Mouse (Mus musculus): ENCODE measurements around the gene Ciart. TPM values are rescaled to one million over a fixed set of nuclear protein-coding genes. Genes with fewer than 3 reads are reported as not detected.
"Not testable (repeated sequence)": the region's sequence is repeated elsewhere in the genome, so short reads cannot be mapped to it uniquely, and the experiment has no call there.

Gene Ciart
- polyA plus RNA-seq, 1 experiment: 1.7 TPM

DNA sequence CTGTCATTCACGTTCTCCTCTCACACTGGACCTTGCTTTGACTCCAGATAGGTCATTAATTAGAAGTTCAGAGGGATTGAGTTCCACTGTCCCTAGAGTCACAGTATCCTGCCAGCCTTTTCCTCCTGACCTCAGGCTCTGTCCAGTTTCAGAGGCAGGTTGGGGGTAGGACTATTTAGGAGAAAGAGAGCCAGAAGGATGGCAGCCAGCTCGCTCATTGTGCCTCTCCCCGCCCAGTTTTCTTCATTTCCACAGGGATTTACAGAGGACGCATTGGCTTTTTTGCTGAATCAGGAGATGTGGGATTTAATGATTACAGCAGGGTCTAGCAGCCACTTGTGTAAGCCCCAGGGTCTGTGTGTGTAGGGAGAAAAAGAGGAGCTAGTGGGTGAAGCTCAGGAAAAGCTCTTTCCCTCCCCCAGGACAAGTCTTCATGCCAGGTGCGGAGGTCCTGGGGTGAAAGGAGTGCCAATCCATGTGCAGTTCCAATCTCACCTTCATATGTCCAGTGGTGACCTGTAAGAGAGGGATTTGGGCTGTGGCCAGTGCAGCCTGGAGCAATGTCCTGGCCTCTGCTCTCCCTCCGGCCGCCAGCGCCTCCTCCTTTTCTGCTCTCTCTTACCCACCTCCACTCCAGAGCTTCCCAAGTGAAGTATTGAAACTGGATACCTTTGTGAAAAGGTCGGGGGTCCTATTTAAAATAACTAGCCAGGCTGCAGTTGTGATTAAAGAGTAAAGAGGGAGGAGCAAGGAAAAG lies 19.7 kb upstream of the Ciart start:
- no peak overlapping the region for H3K27ac ChIP-seq (ENCODE audit: insufficient read depth, low read depth, low read length)
- peaks cover 10% of the 10 kb centered on the region for H3K4me1 ChIP-seq (ENCODE audit: control insufficient read depth, insufficient read depth, low read length)
- no peak for TF ChIP-seq POLR2A (IDR thresholded peaks at IDR 0.05; ENCODE audit: borderline replicate concordance, low read depth, low read length)
- TF ChIP-seq CTCF (IDR thresholded peaks at IDR 0.05; ENCODE audit: low read depth, low read length): no peak
- H3K4me3 ChIP-seq (ENCODE audit: insufficient read depth, low read length): no peak overlapping the region

DNA sequence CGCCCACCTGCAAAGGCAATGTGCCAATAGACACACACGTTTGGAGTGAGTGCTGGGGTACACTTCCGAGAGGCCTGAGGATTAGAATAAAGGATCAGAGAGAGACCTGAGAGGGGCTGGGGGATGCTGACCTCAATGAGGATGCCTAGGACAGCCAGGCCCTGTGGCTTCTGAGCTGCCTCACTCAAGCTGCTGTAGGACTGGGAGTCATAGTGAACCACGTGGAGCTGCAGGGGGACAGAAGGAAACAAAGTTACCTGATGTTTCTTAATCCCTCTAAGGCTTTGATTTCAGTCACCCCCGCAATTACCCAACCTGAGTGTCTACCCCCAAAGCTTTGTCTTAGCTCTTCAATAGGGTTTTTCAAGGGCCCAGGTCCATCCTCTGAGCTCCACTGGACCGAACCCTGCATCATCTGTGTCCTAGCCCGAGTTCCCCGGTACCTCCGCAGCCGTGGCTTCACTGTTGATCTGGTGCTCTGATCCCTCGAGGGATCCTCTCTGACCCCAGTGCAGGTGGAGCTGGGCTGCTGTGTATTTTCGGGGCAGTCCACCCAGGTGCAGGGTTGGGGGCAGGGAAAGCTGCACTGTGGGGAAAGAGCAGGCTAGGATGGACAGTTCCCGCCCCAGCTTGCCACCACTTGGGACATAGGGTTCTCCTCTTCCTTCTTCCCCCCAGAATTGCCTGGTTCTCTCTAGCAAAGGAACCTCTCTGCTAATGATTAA lies 17.9 kb upstream of the Ciart start:
- H3K27ac ChIP-seq (ENCODE audit: insufficient read depth, low read depth, low read length): no peak overlapping the region
- peaks cover 1% of the 10 kb centered on the region for H3K4me1 ChIP-seq (ENCODE audit: control insufficient read depth, insufficient read depth, low read length)
- no peak overlapping the region for H3K4me3 ChIP-seq (ENCODE audit: insufficient read depth, low read length)
- no peak for TF ChIP-seq POLR2A (IDR thresholded peaks at IDR 0.05; ENCODE audit: borderline replicate concordance, low read depth, low read length)
- no peak for TF ChIP-seq CTCF (IDR thresholded peaks at IDR 0.05; ENCODE audit: low read depth, low read length)

DNA sequence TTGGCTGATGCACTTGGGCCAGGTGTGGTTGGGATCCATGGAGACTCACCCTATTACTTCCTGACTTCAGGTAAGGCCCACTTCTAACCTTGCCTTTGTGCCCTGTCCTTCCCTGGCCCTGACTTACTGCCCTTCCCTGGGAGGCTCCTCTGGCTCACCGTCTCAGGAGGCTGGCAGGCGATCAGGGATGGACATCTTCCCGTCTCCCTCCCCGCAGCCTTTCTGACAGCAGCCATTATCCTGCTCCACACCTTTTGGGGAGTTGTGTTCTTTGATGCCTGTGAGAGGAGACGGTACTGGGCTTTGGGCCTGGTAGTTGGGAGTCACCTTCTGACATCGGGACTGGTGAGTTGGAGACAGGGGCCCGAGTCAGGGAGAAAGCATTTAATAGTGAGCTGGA lies 13.4 kb upstream of the Ciart start:
- H3K4me1 ChIP-seq (ENCODE audit: control insufficient read depth, insufficient read depth, low read length); H3K27ac ChIP-seq (ENCODE audit: insufficient read depth, low read depth, low read length): not testable (repeated sequence)
- peak overlapping the region; percentile 97; the same call in 1 of the 2 replicates for H3K4me3 ChIP-seq (ENCODE audit: insufficient read depth, low read length)

DNA sequence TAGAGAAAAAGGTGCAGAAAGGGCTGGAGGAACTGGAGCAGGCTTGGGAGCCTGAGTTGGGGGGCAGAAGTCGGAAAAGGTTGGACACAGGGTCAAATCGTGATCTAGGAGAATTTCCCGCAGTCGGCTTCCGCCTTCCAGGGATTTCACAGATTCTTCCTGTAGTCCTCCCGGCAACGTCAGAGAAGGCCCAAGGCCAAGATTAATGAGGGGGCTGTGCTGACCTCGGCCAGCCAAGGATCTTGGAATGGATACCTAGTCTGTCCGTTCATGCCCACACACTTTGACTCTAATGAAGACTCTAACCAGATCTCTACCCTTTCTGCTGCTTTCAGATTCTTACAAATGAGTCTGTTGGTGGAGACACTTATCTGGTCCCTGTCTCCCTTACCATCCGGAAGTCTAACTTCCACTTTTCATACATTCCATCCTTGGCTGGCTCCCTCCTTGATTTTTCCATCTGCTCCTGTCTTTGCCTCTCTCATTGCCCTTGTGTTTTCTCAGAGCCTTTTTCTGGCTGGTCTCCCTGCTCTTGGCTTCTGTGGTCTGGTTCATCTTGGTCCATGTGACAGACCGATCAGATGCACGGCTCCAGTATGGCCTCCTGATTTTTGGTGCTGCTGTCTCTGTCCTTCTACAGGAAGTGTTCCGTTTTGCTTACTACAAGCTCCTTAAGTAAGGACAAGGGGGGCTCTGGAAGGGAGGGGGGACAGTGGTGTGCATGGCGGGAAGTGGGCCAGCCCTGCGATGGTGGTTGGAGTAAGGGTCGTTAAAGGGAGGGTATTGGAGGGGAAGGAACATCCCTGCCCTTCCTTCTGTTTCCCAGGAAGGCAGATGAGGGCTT lies 12.5 kb upstream of the Ciart start:
- Histone ChIP-seq H3K4me3 (ENCODE audit: insufficient read depth, low read length) (peak overlapping the region; percentile 97), H3K27ac (ENCODE audit: insufficient read depth, low read depth, low read length) (peak overlapping the region; percentile 87), H3K4me1 (ENCODE audit: control insufficient read depth, insufficient read depth, low read length) (peaks cover 16% of the 10 kb centered on the region)

DNA sequence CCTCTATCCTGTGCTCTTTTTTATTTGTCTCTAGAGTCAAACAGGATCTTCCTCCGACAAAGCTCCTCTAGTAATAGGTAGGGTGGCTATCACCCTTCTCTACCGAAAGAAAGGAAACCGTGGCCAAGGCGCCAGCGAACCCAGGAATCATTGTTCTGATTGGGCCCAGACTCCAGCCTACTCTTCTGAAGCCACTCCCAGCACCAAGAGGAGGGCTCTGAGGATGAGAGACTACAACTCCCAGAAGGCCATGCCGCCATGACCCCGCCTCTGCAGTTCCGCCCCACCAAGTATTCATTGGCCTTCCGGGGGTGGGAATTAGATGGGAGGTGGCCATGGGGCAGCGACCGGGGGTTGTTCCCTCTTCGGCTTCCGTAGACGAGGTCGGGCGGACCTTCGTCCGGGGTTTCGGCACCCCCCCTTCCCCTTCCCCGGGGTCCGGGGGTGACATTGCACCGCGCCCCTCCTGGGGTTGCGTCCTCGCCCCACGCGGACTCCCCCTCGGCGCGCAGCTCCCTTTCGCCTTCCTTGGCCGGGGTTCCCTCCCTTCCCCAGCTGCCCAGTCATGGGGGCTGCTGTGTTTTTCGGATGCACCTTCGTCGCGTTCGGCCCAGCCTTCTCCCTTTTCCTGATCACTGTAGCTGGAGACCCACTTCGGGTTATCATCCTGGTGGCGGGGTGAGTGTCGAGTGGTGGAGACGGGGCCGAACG lies 11.7 kb upstream of the Ciart start, which contains the start of gene Aph1a:
Aph1a (plus strand) TSS at position 364 of the 711 bp plus-strand sequence.
- peak within 1 kb of the TSS; percentile 87 for H3K27ac ChIP-seq (ENCODE audit: insufficient read depth, low read depth, low read length)
- H3K4me3 ChIP-seq (ENCODE audit: insufficient read depth, low read length): peak within 1 kb of the TSS; percentile 97
- peaks cover 21% of the 10 kb centered on the region for H3K4me1 ChIP-seq (ENCODE audit: control insufficient read depth, insufficient read depth, low read length)

More for the DNA sequence above, 12.5 kb upstream of the Ciart start:
- TF ChIP-seq CTCF (IDR thresholded peaks at IDR 0.05; ENCODE audit: low read depth, low read length): no peak
- TF ChIP-seq POLR2A (IDR thresholded peaks at IDR 0.05; ENCODE audit: borderline replicate concordance, low read depth, low read length): no peak

DNA sequence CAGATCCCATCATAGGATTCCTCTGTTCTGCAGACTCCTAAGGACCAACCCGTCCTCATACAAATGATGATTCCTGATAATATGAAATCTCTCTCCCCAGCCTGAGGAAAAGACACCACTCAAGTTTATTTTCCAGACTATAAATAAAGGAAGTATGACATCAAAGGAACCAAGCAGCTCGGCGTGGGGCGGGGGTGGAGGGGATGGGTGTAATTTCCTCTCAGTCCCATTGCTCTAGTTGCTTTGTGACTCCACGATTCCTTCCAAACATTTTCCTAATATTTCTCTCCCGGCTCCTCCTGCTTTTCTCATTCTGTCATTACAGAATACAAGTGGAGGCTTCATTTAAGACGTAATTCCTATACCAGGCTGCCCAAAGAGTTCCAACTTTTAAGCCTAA lies 11.1 kb upstream of the Ciart start:
- TF ChIP-seq CTCF (IDR thresholded peaks at IDR 0.05; ENCODE audit: low read depth, low read length) (no peak), POLR2A (IDR thresholded peaks at IDR 0.05; ENCODE audit: borderline replicate concordance, low read depth, low read length) (no peak)
- Histone ChIP-seq H3K27ac (ENCODE audit: insufficient read depth, low read depth, low read length) (peak overlapping the region; percentile 83), H3K4me1 (ENCODE audit: control insufficient read depth, insufficient read depth, low read length) (peaks cover 27% of the 10 kb centered on the region), H3K4me3 (ENCODE audit: insufficient read depth, low read length) (peak overlapping the region; percentile 59)

DNA sequence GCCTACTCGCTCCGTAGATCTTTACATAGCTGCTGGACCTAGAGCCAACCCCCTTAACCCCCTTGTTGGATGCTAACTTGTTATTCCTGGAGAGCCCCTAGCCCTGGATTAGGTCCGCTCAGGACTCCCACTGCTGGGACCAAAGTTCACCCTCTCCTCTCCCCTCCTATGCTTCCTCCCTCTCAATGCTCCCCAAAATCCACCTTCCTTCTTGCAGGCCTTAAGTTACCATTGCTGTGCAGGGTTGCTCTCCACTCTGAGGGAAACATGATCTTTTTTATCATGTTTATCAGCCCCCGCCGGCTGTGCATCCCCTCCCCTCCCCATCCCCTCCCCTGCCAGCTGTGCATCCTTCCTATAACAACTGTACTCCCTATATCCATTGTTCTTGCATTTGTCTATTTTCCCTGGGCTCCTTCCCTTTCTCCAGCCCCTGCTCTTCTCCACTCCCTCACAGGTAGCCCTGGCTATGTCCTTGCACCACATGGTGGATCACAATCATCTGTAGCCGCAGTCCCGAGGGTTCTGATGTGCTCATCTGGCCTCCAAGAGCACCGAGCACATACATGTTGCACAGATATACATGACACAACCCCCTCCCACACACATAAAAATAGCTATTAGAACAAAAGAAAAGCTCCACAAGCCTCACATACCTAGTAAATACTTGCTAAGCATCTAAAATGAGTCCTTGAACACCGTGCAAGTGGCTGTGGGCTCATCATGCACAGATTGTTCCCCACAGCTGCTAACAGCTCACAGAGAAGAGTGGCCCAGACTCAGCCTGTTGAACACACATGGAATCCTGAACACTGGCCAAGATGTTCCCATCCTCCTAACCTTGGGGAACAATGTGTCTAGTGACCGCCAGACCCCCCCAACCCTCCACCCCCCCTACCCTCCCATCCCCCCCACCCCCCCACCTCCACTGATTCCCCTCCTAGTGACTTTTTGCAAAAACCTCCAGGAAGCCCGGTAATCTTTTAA lies 10.3 kb upstream of the Ciart start:
- Histone ChIP-seq H3K27ac (ENCODE audit: insufficient read depth, low read depth, low read length) (peak overlapping the region; percentile 37), H3K4me3 (ENCODE audit: insufficient read depth, low read length) (peak overlapping the region; percentile 58), H3K4me1 (ENCODE audit: control insufficient read depth, insufficient read depth, low read length) (peaks cover 31% of the 10 kb centered on the region)
- no peak for TF ChIP-seq POLR2A (IDR thresholded peaks at IDR 0.05; ENCODE audit: borderline replicate concordance, low read depth, low read length)
- TF ChIP-seq CTCF (IDR thresholded peaks at IDR 0.05; ENCODE audit: low read depth, low read length): no peak; the same call in 1 of the 2 replicates

DNA sequence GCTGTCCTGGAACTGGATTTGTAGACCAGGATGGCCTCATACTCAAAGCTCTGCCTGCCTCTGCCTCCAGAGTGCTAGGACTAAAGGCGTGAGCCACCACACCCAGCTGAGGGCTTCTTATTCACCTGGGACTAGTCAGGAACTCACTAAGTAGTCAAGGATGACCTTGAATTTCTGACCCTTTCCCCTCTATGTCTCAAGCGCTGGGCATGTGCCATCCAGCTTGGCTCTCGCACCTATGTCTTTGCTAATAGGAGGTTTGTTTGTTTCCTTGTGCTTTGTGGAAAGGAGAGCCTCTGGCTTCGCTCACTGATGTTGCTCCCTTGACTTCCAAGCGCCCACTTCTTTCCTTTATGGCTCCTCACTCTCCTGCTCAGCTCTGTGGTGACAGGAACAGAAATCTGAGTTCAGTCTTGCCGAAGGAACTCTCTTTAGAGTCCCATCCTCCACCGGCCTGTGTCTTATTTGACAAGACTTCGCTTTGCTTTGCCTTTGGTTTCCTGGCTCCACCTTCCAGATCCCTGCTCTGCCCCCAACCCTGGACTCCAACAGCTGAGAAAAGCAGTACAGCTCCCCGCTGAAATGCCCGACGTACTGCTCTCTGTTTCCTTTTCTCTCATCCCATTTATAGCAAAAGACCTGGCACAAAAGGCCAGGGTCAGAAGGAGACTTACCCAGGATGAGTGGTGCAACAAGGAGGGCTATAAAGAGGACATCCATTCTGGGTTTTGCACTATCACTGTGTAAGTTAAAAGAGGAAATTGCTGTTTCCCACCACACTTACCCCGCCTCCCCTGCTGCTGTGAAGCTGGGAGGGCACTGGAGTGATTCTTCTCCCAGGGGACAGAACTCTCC lies 9.4 kb upstream of the Ciart start, which contains the start of gene BC028528:
BC028528 (minus strand) TSS at position 795 of the 855 bp plus-strand sequence.
- H3K4me1 ChIP-seq (ENCODE audit: control insufficient read depth, insufficient read depth, low read length): peaks cover 31% of the 10 kb centered on the region
- TF ChIP-seq CTCF (IDR thresholded peaks at IDR 0.05; ENCODE audit: low read depth, low read length): no peak
- TF ChIP-seq POLR2A (IDR thresholded peaks at IDR 0.05; ENCODE audit: borderline replicate concordance, low read depth, low read length): no peak
- H3K27ac ChIP-seq (ENCODE audit: insufficient read depth, low read depth, low read length): peak within 1 kb of the TSS; percentile 83
- peak within 1 kb of the TSS; percentile 58 for H3K4me3 ChIP-seq (ENCODE audit: insufficient read depth, low read length)
